Mouse (Mus musculus): ENCODE data around the gene Tcf3.

DNA sequence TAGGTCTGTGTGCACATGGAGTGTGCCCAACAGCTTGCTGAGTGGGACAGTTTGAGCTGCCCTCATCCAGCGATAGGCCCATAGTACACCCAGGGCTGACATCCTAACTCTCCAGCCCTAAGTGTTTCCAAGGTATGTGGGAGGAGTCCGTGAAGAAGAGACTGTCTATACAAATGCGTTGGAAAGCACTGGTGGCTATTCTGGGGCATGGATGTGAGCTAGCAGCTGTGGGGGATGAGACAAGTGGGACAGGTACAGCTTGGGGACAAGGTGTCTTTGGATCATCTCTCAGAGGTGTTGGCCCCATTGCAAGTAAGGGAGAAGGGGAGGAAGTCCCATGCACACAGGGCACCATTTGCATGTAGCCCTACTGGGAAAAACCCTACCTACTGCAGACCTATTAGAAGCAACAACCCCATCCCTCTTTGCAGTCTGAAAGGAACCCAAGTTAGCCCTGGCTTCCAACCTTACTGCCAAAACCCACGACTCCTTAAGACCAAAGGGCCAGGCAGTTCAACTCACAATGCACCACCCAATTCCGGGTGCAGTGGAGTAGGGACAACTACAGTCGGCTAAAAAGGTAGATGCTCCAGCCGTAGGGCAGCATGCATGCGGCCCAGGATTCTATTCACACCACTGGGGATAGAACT, 35.8 kb downstream of the Tcf3 start:
- TF ChIP-seq CTCF (IDR thresholded peaks at IDR 0.05; ENCODE audit: extremely low read depth, insufficient read length, insufficient replicate concordance, low read depth, low read length) (no peak), POLR2A (IDR thresholded peaks at IDR 0.05; ENCODE audit: low read depth, low read length) (no peak)

All from small intestine, adult 2 months (tissue).